Mouse (Mus musculus) limb, embryonic 15.5 days (tissue): ENCODE measurements around the gene Chrna7. TPM values are rescaled to one million over a fixed set of nuclear protein-coding genes. Genes with fewer than 3 reads are reported as not detected.

Experiments used
- polyA plus RNA-seq: library from polyadenylated mRNA; unstranded; fragments of >200 nt; fragmentation: Nextera tagmentation; extraction: Ambion mirVana; gene quantifications from 2 replicates; pipeline ENCODE4 v1.2.1, GENCODE M21; 2015

Gene Chrna7
- polyA plus RNA-seq, 1 experiment from 2014 or later = 2.3 TPM

Other genes with a start within 250 kb of the Chrna7 start
- gene Otud7a, start 232.2 kb upstream of the Chrna7 start, polyA plus RNA-seq = 0.16 and 0.32 TPM in 2 replicates